ENCODE assay signal across 31 mouse cellular contexts in the genomic region with DNA sequence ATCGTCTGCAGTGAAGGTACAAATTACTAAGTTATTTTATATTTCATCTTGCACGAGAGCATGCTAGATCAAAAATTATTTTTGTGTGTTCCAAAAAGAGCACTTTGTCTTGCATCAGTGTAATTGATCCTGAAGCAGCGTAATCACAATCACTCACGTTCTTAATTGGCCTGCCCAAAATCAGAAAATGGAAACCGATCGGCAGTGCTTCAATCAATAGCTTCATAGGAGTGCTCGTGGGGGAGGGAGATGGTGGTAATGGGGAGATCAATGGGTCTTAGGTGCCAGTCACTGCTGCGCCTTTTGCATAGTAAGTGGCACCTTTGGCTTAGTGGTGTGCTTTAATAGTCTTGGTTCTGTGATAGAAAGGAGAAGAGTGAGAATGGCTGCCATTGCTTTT.
"Had no signal": no experiment of that assay in that cellular context is flagged by ENCODE, and none has a peak within 500 bp of the region (broad histone marks: within the 10 kb centered on the region; RNA-seq: fewer than 3 reads in every experiment).

No protein-coding gene starts in this region.

- H3K4me3 ChIP-seq: left cerebral cortex, adult 2 months; limb, embryonic 10.5 days; limb, embryonic 12.5 days; limb, embryonic 13.5 days; limb, embryonic 15.5 days; liver, embryonic 12.5 days; liver, embryonic 13.5 days; liver, embryonic 15.5 days; lung, embryonic 15.5 days; megakaryocyte, embryonic 14.5 days; midbrain, embryonic 10.5 days; midbrain, embryonic 12.5 days; midbrain, embryonic 15.5 days; myocyte; neural tube, embryonic 12.5 days had no signal

- ATAC-seq: liver, embryonic 12.5 days; liver, postnatal 0 days; lung, postnatal 0 days; midbrain, embryonic 15.5 days; midbrain, embryonic 16.5 days had no signal

- H3K27me3 ChIP-seq: limb, embryonic 12.5 days; limb, embryonic 13.5 days; limb, embryonic 15.5 days; liver, embryonic 12.5 days; liver, embryonic 13.5 days; liver, embryonic 15.5 days; lung, embryonic 15.5 days; megakaryocyte, embryonic 14.5 days; midbrain, embryonic 12.5 days; midbrain, embryonic 15.5 days; neural tube, embryonic 12.5 days had no signal

- H3K36me3 ChIP-seq: midbrain, embryonic 12.5 days; midbrain, embryonic 15.5 days had no signal

- H3K9me3 ChIP-seq: limb, embryonic 10.5 days; limb, embryonic 12.5 days; limb, embryonic 13.5 days; limb, embryonic 15.5 days; liver, embryonic 12.5 days; liver, embryonic 13.5 days; liver, embryonic 15.5 days; lung, embryonic 15.5 days; megakaryocyte, embryonic 14.5 days; midbrain, embryonic 10.5 days; midbrain, embryonic 12.5 days; midbrain, embryonic 15.5 days; neural tube, embryonic 12.5 days had no signal

- H3K27ac ChIP-seq: left cerebral cortex, adult 2 months; limb, embryonic 10.5 days; limb, embryonic 12.5 days; limb, embryonic 13.5 days; limb, embryonic 15.5 days; liver, embryonic 12.5 days; liver, embryonic 13.5 days; liver, embryonic 14.5 days; liver, embryonic 15.5 days; lung, embryonic 15.5 days; macrophage; midbrain, embryonic 10.5 days; midbrain, embryonic 12.5 days; midbrain, embryonic 15.5 days; neural tube, embryonic 12.5 days had no signal

- DNase-seq: left cerebral cortex, postnatal 4 days; liver; liver, embryonic 13.5 days; liver, postnatal 0 days; lung, adult 18-20 months; lung, adult 2 months; lung, embryonic 14.5 days; lung, postnatal 10 days; lung, postnatal 14 days; lung, postnatal 36 days; lung, postnatal 4 days; midbrain, embryonic 14.5 days had no signal

- H3K4me1 ChIP-seq: limb, embryonic 12.5 days; limb, embryonic 13.5 days; limb, embryonic 15.5 days; lung, embryonic 15.5 days; megakaryocyte, embryonic 14.5 days; midbrain, embryonic 10.5 days; midbrain, embryonic 12.5 days; midbrain, embryonic 15.5 days; neural tube, embryonic 12.5 days had no signal

- H3K9ac ChIP-seq: limb, embryonic 12.5 days; limb, embryonic 13.5 days; limb, embryonic 15.5 days; liver, embryonic 12.5 days; liver, embryonic 13.5 days; liver, embryonic 14.5 days; liver, embryonic 15.5 days; liver, postnatal 0 days; lung, embryonic 14.5 days; lung, embryonic 15.5 days; midbrain, embryonic 12.5 days; midbrain, embryonic 15.5 days; neural tube, embryonic 12.5 days had no signal

- H3K4me2 ChIP-seq: limb, embryonic 12.5 days; limb, embryonic 13.5 days; limb, embryonic 15.5 days; liver, embryonic 11.5 days; liver, embryonic 12.5 days; liver, embryonic 13.5 days; liver, embryonic 15.5 days; lung, embryonic 14.5 days; lung, embryonic 15.5 days; midbrain, embryonic 12.5 days; midbrain, embryonic 15.5 days; neural tube, embryonic 12.5 days had no signal
